Mouse (Mus musculus): Measurements from ENCODE around the gene Ctnna3. TPM values are rescaled to one million over a fixed set of nuclear protein-coding genes. Genes with fewer than 3 reads are reported as not detected.
"Not testable (repeated sequence)": the region's sequence is repeated elsewhere in the genome, so short reads cannot be mapped to it uniquely, and the experiment has no call there.

Ctnna3 gene
- polyA plus RNA-seq, 1 experiment from 2014 or later: 1.1 TPM

GRCm38 (mm10) chr10:63402731-63403504 is 27.0 kb upstream of the Ctnna3 start:
- WGBS: 71% methylated on average over 5 of the region's 5 CpGs
- Histone ChIP-seq H3K4me2 (ENCODE audit: low read length) (no peak overlapping the region), H3K4me3 (replicated peaks; ENCODE audit: low read length) (no peak overlapping the region), H3K27me3 (replicated peaks; ENCODE audit: control insufficient read depth, insufficient read depth, low read length) (no peaks in the 10 kb centered on the region), H3K4me1 (replicated peaks; ENCODE audit: control insufficient read depth, insufficient read depth, low read length) (no peaks in the 10 kb centered on the region), H3K36me3 (ENCODE audit: control insufficient read depth, insufficient read depth) (no peaks in the 10 kb centered on the region), H3K9ac (replicated peaks; ENCODE audit: low read depth, low read length) (no peak overlapping the region), H3K9me3 (ENCODE audit: control insufficient read depth, low read length) (no peaks in the 10 kb centered on the region), H3K27ac (ENCODE audit: low read length) (no peak overlapping the region)
- no peak for ATAC-seq

DNA sequence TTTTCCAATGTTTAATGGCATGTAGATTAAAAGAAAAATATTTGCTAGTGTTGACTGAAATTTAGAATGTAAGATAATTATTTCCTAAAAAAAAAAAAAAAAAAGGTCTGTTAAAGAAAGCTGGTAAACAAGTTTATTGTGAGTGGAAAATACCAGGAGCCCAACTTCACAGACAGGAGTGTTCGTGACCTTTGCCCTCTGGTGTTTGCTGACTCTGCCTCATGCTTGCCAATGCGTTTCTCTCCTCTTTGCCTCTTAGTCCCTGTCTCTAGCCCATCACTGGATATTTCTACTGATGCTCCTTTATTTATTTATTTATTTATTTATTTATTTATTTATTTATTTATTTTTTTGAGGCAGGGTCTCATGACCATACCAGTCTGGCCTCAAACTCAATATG is 26.3 kb upstream of the Ctnna3 start:
- WGBS: 85% methylated on average over 2 of the region's 2 CpGs
- no peaks in the 10 kb centered on the region for H3K4me1 ChIP-seq (replicated peaks; ENCODE audit: control insufficient read depth, insufficient read depth, low read length)
- no peaks in the 10 kb centered on the region for H3K9me3 ChIP-seq (ENCODE audit: control insufficient read depth, low read length)
- H3K4me3 ChIP-seq (replicated peaks; ENCODE audit: low read length): no peak overlapping the region
- ATAC-seq: no peak
- no peak overlapping the region for H3K27ac ChIP-seq (ENCODE audit: low read length)
- no peaks in the 10 kb centered on the region for H3K27me3 ChIP-seq (replicated peaks; ENCODE audit: control insufficient read depth, insufficient read depth, low read length)
- H3K36me3 ChIP-seq (ENCODE audit: control insufficient read depth, insufficient read depth): no peaks in the 10 kb centered on the region
- no peak overlapping the region for H3K4me2 ChIP-seq (ENCODE audit: low read length)
- H3K9ac ChIP-seq (replicated peaks; ENCODE audit: low read depth, low read length): no peak overlapping the region

DNA sequence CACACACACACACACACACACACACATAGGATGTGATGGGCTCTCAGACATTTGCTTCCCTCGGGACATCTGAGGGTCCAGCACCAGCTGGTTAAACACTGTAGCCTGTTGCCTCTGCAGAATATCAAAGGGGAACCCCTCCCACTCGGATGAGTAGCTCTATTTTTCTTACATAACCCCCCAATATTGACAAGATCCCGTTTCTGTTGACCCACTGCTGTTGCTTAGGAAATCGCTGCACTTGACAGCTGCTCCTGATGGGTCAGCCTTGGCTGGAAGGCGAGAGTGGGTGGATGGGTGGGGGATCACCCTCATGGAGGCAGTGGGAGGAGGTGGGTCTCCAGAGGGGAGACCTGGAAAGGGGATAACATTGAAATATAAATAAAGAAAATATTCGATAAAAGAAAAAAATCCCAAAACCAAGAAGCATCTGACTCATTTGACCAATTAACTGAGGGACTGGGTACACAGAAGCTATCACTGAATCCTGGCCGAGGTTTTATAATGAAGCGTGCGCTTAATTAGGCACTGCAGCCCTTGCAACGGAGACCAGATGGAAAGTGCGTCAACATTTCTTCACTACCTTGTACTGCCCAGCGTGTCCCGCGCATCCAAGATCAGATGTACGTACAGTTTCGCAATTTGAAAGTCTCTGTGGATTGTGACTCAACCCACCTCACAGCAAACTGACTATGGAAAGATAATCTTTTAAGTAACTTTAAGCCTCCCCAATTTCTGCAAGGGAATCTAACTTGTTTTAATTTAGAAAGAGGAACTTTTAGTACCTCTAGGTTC is 19.5 kb upstream of the Ctnna3 start:
- no peaks in the 10 kb centered on the region for H3K9me3 ChIP-seq (ENCODE audit: control insufficient read depth, low read length)
- no peaks in the 10 kb centered on the region for H3K36me3 ChIP-seq (ENCODE audit: control insufficient read depth, insufficient read depth)
- no peaks in the 10 kb centered on the region; the same call in 1 of the 2 replicates for H3K4me1 ChIP-seq (replicated peaks; ENCODE audit: control insufficient read depth, insufficient read depth, low read length)
- no peak overlapping the region for H3K9ac ChIP-seq (replicated peaks; ENCODE audit: low read depth, low read length)
- ATAC-seq: no peak
- H3K4me3 ChIP-seq (replicated peaks; ENCODE audit: low read length): no peak overlapping the region
- no peaks in the 10 kb centered on the region for H3K27me3 ChIP-seq (replicated peaks; ENCODE audit: control insufficient read depth, insufficient read depth, low read length)
- no peak overlapping the region for H3K27ac ChIP-seq (ENCODE audit: low read length)
- WGBS: 43% methylated on average over 16 of the region's 16 CpGs
- H3K4me2 ChIP-seq (ENCODE audit: low read length): no peak overlapping the region

- 93% methylated on average over 6 of the region's 7 CpGs for WGBS
- not testable (repeated sequence) for H3K4me3 ChIP-seq (replicated peaks; ENCODE audit: low read length); H3K36me3 ChIP-seq (ENCODE audit: control insufficient read depth, insufficient read depth); H3K9me3 ChIP-seq (ENCODE audit: control insufficient read depth, low read length); H3K4me1 ChIP-seq (replicated peaks; ENCODE audit: control insufficient read depth, insufficient read depth, low read length); H3K27ac ChIP-seq (ENCODE audit: low read length); ATAC-seq; H3K27me3 ChIP-seq (replicated peaks; ENCODE audit: control insufficient read depth, insufficient read depth, low read length); H3K9ac ChIP-seq (replicated peaks; ENCODE audit: low read depth, low read length); H3K4me2 ChIP-seq (ENCODE audit: low read length)
Measured at GRCm38 (mm10) chr10:63411674-63412073, 18.2 kb upstream of the Ctnna3 start.

DNA sequence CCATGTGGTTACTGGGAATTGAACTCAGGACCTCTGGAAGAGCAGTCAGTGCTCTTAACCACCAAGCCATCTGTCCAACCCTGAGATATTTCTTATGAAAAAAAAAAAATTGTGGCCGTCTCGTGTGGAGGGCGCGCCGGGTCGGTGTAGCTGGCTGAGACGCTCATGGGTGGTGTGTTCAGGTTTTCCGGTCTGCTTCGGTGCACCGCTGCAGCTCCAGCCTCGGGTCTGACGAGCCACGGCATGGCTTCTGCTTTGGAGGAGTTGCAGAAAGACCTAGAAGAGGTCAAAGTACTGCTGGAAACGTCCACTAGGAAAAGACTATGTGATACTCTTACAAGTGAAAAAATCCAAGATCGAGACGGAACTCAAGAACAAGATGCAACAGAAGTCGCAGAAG is 17.1 kb upstream of the Ctnna3 start:
- H3K4me2 ChIP-seq (ENCODE audit: low read length): no peak overlapping the region
- H3K4me1 ChIP-seq (replicated peaks; ENCODE audit: control insufficient read depth, insufficient read depth, low read length): no peaks in the 10 kb centered on the region; the same call in 1 of the 2 replicates
- H3K9me3 ChIP-seq (ENCODE audit: control insufficient read depth, low read length): no peaks in the 10 kb centered on the region
- no peak overlapping the region for H3K9ac ChIP-seq (replicated peaks; ENCODE audit: low read depth, low read length)
- H3K36me3 ChIP-seq (ENCODE audit: control insufficient read depth, insufficient read depth): no peaks in the 10 kb centered on the region
- no peak for ATAC-seq
- no peaks in the 10 kb centered on the region for H3K27me3 ChIP-seq (replicated peaks; ENCODE audit: control insufficient read depth, insufficient read depth, low read length)
- H3K4me3 ChIP-seq (replicated peaks; ENCODE audit: low read length): no peak overlapping the region
- no peak overlapping the region for H3K27ac ChIP-seq (ENCODE audit: low read length)
- 88% methylated on average over 17 of the region's 17 CpGs for WGBS

- H3K9ac ChIP-seq (replicated peaks; ENCODE audit: low read depth, low read length): no peak overlapping the region
- H3K36me3 ChIP-seq (ENCODE audit: control insufficient read depth, insufficient read depth): no peaks in the 10 kb centered on the region
- H3K27ac ChIP-seq (ENCODE audit: low read length): no peak overlapping the region
- H3K4me3 ChIP-seq (replicated peaks; ENCODE audit: low read length): no peak overlapping the region
- H3K4me2 ChIP-seq (ENCODE audit: low read length): no peak overlapping the region
- no peaks in the 10 kb centered on the region for H3K9me3 ChIP-seq (ENCODE audit: control insufficient read depth, low read length)
- no peak for ATAC-seq
- no peaks in the 10 kb centered on the region for H3K27me3 ChIP-seq (replicated peaks; ENCODE audit: control insufficient read depth, insufficient read depth, low read length)
- no peaks in the 10 kb centered on the region; the same call in 1 of the 2 replicates for H3K4me1 ChIP-seq (replicated peaks; ENCODE audit: control insufficient read depth, insufficient read depth, low read length)
- WGBS: 83% methylated on average over 7 of the region's 7 CpGs
Measured at GRCm38 (mm10) chr10:63415287-63415686, 14.6 kb upstream of the Ctnna3 start.

DNA sequence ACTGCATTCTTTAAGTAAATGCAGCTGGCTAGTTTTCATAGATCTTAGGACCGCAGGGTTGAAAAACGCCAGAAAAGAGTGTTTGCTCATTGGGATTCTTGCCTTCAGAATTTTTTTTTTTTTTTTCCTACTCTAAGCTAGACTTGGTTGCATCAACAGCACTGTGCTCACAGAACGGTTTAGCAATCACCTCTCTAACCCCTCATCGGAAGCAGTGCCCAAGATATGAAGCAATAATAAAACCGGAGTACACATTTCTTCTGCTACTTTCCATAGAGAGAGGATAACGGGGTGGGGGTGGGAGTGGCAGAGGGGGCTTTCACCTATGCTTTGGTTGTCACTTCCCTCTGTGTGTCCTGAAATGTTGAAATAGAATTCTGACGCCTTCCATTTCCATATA is 14.0 kb upstream of the Ctnna3 start:
- WGBS: 72% methylated on average over 7 of the region's 7 CpGs
- ATAC-seq: no peak
- Histone ChIP-seq H3K27ac (ENCODE audit: low read length) (no peak overlapping the region), H3K9me3 (ENCODE audit: control insufficient read depth, low read length) (no peaks in the 10 kb centered on the region), H3K36me3 (ENCODE audit: control insufficient read depth, insufficient read depth) (no peaks in the 10 kb centered on the region), H3K4me3 (replicated peaks; ENCODE audit: low read length) (no peak overlapping the region), H3K4me1 (replicated peaks; ENCODE audit: control insufficient read depth, insufficient read depth, low read length) (no peaks in the 10 kb centered on the region), H3K27me3 (replicated peaks; ENCODE audit: control insufficient read depth, insufficient read depth, low read length) (no peaks in the 10 kb centered on the region), H3K4me2 (ENCODE audit: low read length) (no peak overlapping the region), H3K9ac (replicated peaks; ENCODE audit: low read depth, low read length) (no peak overlapping the region)

GRCm38 (mm10) chr10:63417061-63417460 is 12.8 kb upstream of the Ctnna3 start:
- no peak overlapping the region for H3K4me3 ChIP-seq (replicated peaks; ENCODE audit: low read length)
- ATAC-seq: no peak
- no peaks in the 10 kb centered on the region for H3K9me3 ChIP-seq (ENCODE audit: control insufficient read depth, low read length)
- H3K27ac ChIP-seq (ENCODE audit: low read length): no peak overlapping the region
- H3K4me2 ChIP-seq (ENCODE audit: low read length): no peak overlapping the region
- WGBS: 65% methylated on average over 5 of the region's 5 CpGs
- no peaks in the 10 kb centered on the region for H3K27me3 ChIP-seq (replicated peaks; ENCODE audit: control insufficient read depth, insufficient read depth, low read length)
- no peak overlapping the region for H3K9ac ChIP-seq (replicated peaks; ENCODE audit: low read depth, low read length)
- no peaks in the 10 kb centered on the region for H3K4me1 ChIP-seq (replicated peaks; ENCODE audit: control insufficient read depth, insufficient read depth, low read length)
- no peaks in the 10 kb centered on the region for H3K36me3 ChIP-seq (ENCODE audit: control insufficient read depth, insufficient read depth)

GRCm38 (mm10) chr10:63421739-63422735 is 7.9 kb upstream of the Ctnna3 start, which contains the start of gene Gm7075:
Gene Gm7075 (minus strand): TSS chr10:63421789.
- WGBS: 92% methylated on average over 18 of the region's 18 CpGs
- Histone ChIP-seq H3K27me3 (replicated peaks; ENCODE audit: control insufficient read depth, insufficient read depth, low read length) (no peaks in the 10 kb centered on the region), H3K9ac (replicated peaks; ENCODE audit: low read depth, low read length) (no peak within 1 kb of the TSS), H3K4me3 (replicated peaks; ENCODE audit: low read length) (no peak within 1 kb of the TSS), H3K36me3 (ENCODE audit: control insufficient read depth, insufficient read depth) (no peaks in the 10 kb centered on the region), H3K4me1 (replicated peaks; ENCODE audit: control insufficient read depth, insufficient read depth, low read length) (no peaks in the 10 kb centered on the region), H3K27ac (ENCODE audit: low read length) (no peak within 1 kb of the TSS), H3K9me3 (ENCODE audit: control insufficient read depth, low read length) (no peaks in the 10 kb centered on the region), H3K4me2 (ENCODE audit: low read length) (no peak within 1 kb of the TSS)
- ATAC-seq: no peak
